Mouse (Mus musculus) C3H10T1/2 (cell line): ENCODE measurements around the gene Rbm33. TPM values are rescaled to one million over a fixed set of nuclear protein-coding genes. Genes with fewer than 3 reads are reported as not detected.

Source experiments
- polyA plus RNA-seq, 2 experiments: library from polyadenylated mRNA; unstranded; fragments of >200 nt; fragmentation: generic; extraction: Trizol; gene quantifications; one replicate each; pipeline ENCODE4 v1.2.1; 2012; ENCODE audit warnings: missing spikeins in 2 of 2

Rbm33 gene
- 1 to 10 TPM in 1 of 2 experiments, under 1 TPM in 1; 0.90 to 6.8 TPM for polyA plus RNA-seq

DNA sequence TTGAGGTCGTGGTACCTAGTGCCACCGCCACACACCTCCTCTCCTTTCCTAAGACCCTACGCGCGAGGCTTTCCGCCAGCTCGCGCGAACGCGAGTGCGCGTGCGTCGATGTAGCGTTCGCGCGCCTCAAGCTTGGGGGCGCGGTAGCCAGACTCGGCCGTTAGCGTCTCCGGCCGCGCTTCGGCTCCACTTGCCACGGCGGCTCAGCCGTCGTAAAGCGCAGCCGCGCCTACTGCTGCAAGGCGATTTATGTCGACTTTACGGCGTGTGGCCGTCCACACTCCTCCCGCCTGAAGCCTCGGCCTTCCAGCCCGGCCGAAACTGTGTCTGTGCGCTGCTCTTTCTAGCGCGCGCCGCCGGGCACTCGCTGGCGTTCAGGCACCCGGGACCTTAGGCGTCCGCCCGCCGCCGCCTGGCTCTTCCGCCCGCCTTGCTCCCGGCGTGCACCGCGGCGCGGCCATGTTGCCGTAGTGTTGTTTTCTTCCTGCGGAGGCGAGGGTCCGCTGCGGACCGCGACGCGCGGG, at the start of gene Rbm33:
Gene Rbm33, plus strand, starts transcription at position 400 of the 524 bp plus-strand sequence.

DNA sequence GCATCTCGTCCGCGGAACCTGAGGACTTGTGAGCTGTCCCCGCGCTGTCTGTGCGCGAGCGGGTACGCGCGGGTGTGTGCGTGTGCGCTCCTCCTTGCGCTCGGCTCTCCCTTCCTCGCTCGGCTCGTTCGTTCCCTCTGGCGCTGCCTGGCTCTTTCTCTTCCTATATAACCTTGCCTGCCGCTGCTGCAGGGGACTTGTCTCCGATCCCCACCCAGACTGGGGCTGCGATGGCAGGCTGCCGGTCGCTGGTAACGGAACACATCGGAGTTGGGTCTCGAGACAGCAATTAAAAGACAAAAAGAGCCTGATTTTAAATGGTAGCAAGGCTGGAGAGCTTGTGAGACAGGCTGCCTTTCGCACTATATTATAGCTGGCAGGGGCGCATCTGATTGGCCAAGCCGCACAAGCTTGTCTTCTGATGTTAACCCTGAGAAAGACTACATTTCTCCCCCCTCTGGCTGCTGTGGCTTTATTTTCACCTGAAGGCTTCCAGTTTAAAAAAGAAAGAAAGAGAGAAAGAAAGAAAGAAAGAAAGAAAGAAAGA, 149.9 kb downstream of the Rbm33 start, which contains the start of gene Shh:
Gene Shh, minus strand, starts transcription at position 497 of the 547 bp plus-strand sequence.

Other genes with a start within 250 kb of the Rbm33 start
- gene Insig1, start 245.8 kb upstream of the Rbm33 start, polyA plus RNA-seq, result 10 to 100 TPM in 1 of 2 experiments, 1 to 10 TPM in 1; 5.1 to 43.6 TPM
- not detected for gene En2, start 151.4 kb upstream of the Rbm33 start, polyA plus RNA-seq
- not detected for gene Cnpy1, start 71.3 kb upstream of the Rbm33 start, polyA plus RNA-seq
- not detected for gene Shh, start 150.1 kb downstream of the Rbm33 start, polyA plus RNA-seq